Mouse (Mus musculus): ENCODE results near the gene Tmem144. TPM values are rescaled to one million over a fixed set of nuclear protein-coding genes. Genes with fewer than 3 reads are reported as not detected.

The Tmem144 gene
- polyA plus RNA-seq, 1 experiment from 2014 or later = 1.4 TPM

Other genes with a start within 250 kb of the Tmem144 start
- 5.6 and 7.1 TPM in 2 replicates for gene 4930579G24Rik, start 223.7 kb downstream of the Tmem144 start, polyA plus RNA-seq (2014; fragmentation: Nextera tagmentation; extraction: Ambion mirVana)
- gene Etfdh, start 223.3 kb downstream of the Tmem144 start, polyA plus RNA-seq (2014; fragmentation: Nextera tagmentation; extraction: Ambion mirVana) = 40.8 and 50.6 TPM in 2 replicates
- gene Rxfp1, start 114.9 kb downstream of the Tmem144 start, polyA plus RNA-seq (2014; fragmentation: Nextera tagmentation; extraction: Ambion mirVana) = 0.05 and 0.10 TPM in 2 replicates
- 2.0 and 4.9 TPM in 2 replicates for gene Fam198b, start 31.8 kb upstream of the Tmem144 start, polyA plus RNA-seq (2014; fragmentation: Nextera tagmentation; extraction: Ambion mirVana)